Mouse (Mus musculus) CD8-positive naive resting alpha-beta T cell, adult 2 months (primary cell): ENCODE results near the gene Nrbf2.

Experiments
- DNase-seq, 2 experiments: peaks; one replicate each; pipeline ENCODE4 v3.0.0; 2022; ENCODE audit warnings: low read depth in 2 of 2, low spot score in 2 of 2

The Nrbf2 gene

GRCm38 (mm10) chr10:67295938-67296466, 10.9 kb upstream of the Nrbf2 start:
- no peak for DNase-seq

GRCm38 (mm10) chr10:67295331-67295730, 10.2 kb upstream of the Nrbf2 start:
- no peak for DNase-seq

GRCm38 (mm10) chr10:67291087-67291486, 6.0 kb upstream of the Nrbf2 start:
- DNase-seq: no peak

GRCm38 (mm10) chr10:67290622-67291021, 5.5 kb upstream of the Nrbf2 start:
- no peak for DNase-seq

GRCm38 (mm10) chr10:67287877-67288276, 2.8 kb upstream of the Nrbf2 start:
- DNase-seq: no peak

- DNase-seq: peak; percentile 35 to 37
Observed at GRCm38 (mm10) chr10:67284761-67285175, 337 bp downstream of the Nrbf2 start.

GRCm38 (mm10) chr10:67284311-67284710, 794 bp downstream of the Nrbf2 start:
- no peak for DNase-seq

GRCm38 (mm10) chr10:67283516-67283915, 1.6 kb downstream of the Nrbf2 start:
- no peak for DNase-seq

- DNase-seq: no peak
Observed at GRCm38 (mm10) chr10:67282531-67282930, 2.6 kb downstream of the Nrbf2 start.

- DNase-seq: no peak
Observed at GRCm38 (mm10) chr10:67281852-67282251, 3.3 kb downstream of the Nrbf2 start.

GRCm38 (mm10) chr10:67275916-67276315, 9.2 kb downstream of the Nrbf2 start:
- no peak for DNase-seq

- peak in 1 of 2 experiments; percentile 22 for DNase-seq
Observed at GRCm38 (mm10) chr10:67264852-67265251, 20.3 kb downstream of the Nrbf2 start.

GRCm38 (mm10) chr10:67253115-67253514, 32.0 kb downstream of the Nrbf2 start:
- DNase-seq: no peak

- no peak for DNase-seq
Observed at GRCm38 (mm10) chr10:67252353-67252752, 32.8 kb downstream of the Nrbf2 start.

- no peak for DNase-seq
Observed at GRCm38 (mm10) chr10:67250846-67251245, 34.3 kb downstream of the Nrbf2 start.

GRCm38 (mm10) chr10:67249486-67249885, 35.6 kb downstream of the Nrbf2 start:
- no peak for DNase-seq

GRCm38 (mm10) chr10:67247145-67247544, 38.0 kb downstream of the Nrbf2 start:
- DNase-seq: peak; percentile 44 to 58

GRCm38 (mm10) chr10:67230439-67230838, 54.7 kb downstream of the Nrbf2 start:
- no peak for DNase-seq

- no peak for DNase-seq
Observed at GRCm38 (mm10) chr10:67226543-67226942, 58.6 kb downstream of the Nrbf2 start.

- DNase-seq: no peak
Observed at GRCm38 (mm10) chr10:67226109-67226508, 59.0 kb downstream of the Nrbf2 start.

- DNase-seq: no peak
Observed at GRCm38 (mm10) chr10:67225528-67225927, 59.6 kb downstream of the Nrbf2 start.

- no peak for DNase-seq
Observed at GRCm38 (mm10) chr10:67223942-67224341, 61.2 kb downstream of the Nrbf2 start.

GRCm38 (mm10) chr10:67221284-67221683, 63.8 kb downstream of the Nrbf2 start:
- DNase-seq: no peak

GRCm38 (mm10) chr10:67220251-67220650, 64.9 kb downstream of the Nrbf2 start:
- no peak for DNase-seq
